Mouse (Mus musculus) C2C12 (cell line): ENCODE data around the gene Abca5.

Source experiments
- CTCF ChIP-seq: IDR thresholded peaks from one replicate; pipeline ENCODE4 v1.5.1; 2011; ENCODE audit not compliant: control insufficient read depth, insufficient read depth, insufficient read length
- FOSL1 ChIP-seq: IDR thresholded peaks from one replicate; pipeline ENCODE4 v1.8.0; 2011; ENCODE audit warnings: mild to moderate bottlenecking, low read length; ENCODE audit not compliant: poor library complexity, insufficient read depth, severe bottlenecking
- MAX ChIP-seq: IDR thresholded peaks from one replicate; pipeline ENCODE4 v1.6.1; 2011; ENCODE audit warnings: mild to moderate bottlenecking, control low read depth
- MYOD1 ChIP-seq: IDR thresholded peaks from one replicate; pipeline ENCODE4 v1.6.1; 2011; ENCODE audit warnings: low read depth; ENCODE audit not compliant: control insufficient read depth, insufficient read length
- MYOG ChIP-seq: IDR thresholded peaks from one replicate; pipeline ENCODE4 v1.6.1; 2011; ENCODE audit not compliant: control insufficient read depth, insufficient read length; ENCODE audit errors: extremely low read depth

DNA sequence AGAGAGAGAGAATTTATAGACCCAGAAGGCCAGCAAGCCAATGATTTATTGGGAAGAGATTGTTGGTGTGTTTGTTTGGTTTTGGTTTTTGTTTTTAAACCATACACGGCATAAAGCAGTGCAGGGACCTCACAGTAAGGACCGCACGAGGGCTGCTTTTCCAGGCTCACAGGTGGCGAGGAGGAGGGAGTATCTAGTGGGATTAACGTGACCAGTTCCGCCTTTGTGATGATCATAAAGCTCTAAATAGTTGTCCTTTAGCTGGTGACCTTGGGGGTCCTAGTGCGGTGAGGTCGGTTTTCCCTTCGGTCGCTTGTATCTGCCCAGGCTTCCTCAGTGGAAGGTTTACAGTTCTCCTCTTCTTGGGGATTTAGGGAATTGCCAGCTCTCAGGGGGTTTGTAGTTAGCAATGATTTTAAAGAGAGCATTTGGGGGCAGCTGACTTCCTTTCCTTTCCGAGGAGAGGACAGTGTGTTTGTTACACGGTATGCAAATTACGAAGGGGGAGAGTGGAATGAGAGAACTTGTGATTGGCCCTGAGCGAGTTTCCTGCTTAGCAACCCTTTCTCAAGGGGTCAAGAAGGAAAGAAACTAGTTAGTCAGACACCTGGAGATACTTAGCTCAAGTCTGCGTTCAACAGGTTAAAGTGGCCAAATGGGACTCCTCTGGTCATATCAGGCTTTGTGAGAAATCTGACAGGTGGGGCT is 31.9 kb upstream of the Abca5 start:
- TF ChIP-seq MAX = no peak
- TF ChIP-seq CTCF = no peak
- TF ChIP-seq MYOG = no peak
- TF ChIP-seq FOSL1 = no peak
- TF ChIP-seq MYOD1 = no peak
